Mouse (Mus musculus): ENCODE measurements around the gene Sh3rf1. TPM values are rescaled to one million over a fixed set of nuclear protein-coding genes. Genes with fewer than 3 reads are reported as not detected.

Sh3rf1 gene
- polyA plus RNA-seq, 2 experiments, result 8.8 to 12.8 TPM

GRCm38 (mm10) chr8:61385502-61386191 lies 162.0 kb downstream of the Sh3rf1 start:
- WGBS, result 78% methylated on average over 11 of the region's 11 CpGs
- no peak overlapping the region for H3K4me3 ChIP-seq (replicated peaks; ENCODE audit: low read length)
- TF ChIP-seq POLR2A (IDR thresholded peaks at IDR 0.05; ENCODE audit: borderline replicate concordance, extremely low read depth, insufficient read depth, insufficient read length), result no peak
- 0 out of 2 replicates have a peak overlapping the region, but pooled peaks have one; percentile 13 for H3K27ac ChIP-seq (replicated peaks; ENCODE audit: low read depth, low read length)
- peaks cover 24% of the 10 kb centered on the region for H3K36me3 ChIP-seq (ENCODE audit: control insufficient read depth, insufficient read depth, low read length)
- DNase-seq (ENCODE audit: low spot score) (no peak), ATAC-seq (ENCODE audit: low FRiP score, low read depth) (no peak)
- H3K27me3 ChIP-seq (ENCODE audit: control insufficient read depth, insufficient read depth, low read length), result no peaks in the 10 kb centered on the region
- H3K4me1 ChIP-seq (ENCODE audit: control insufficient read depth, insufficient read depth, low read length), result peaks cover 18% of the 10 kb centered on the region
- H3K9ac ChIP-seq (ENCODE audit: low read depth, low read length, severe bottlenecking), result no peak overlapping the region
- H3K9me3 ChIP-seq (ENCODE audit: control insufficient read depth, low read length), result no peaks in the 10 kb centered on the region
- no peak overlapping the region for H3K4me2 ChIP-seq (replicated peaks; ENCODE audit: low read depth, low read length, severe bottlenecking)

- no peak overlapping the region; the same call in 1 of the 2 replicates for H3K9ac ChIP-seq (ENCODE audit: low read depth, low read length, severe bottlenecking)
- no peaks in the 10 kb centered on the region for H3K27me3 ChIP-seq (ENCODE audit: control insufficient read depth, insufficient read depth, low read length)
- peaks cover 24% of the 10 kb centered on the region for H3K4me1 ChIP-seq (ENCODE audit: control insufficient read depth, insufficient read depth, low read length)
- peak overlapping the region; percentile 1; the same call in 1 of the 2 replicates for H3K27ac ChIP-seq (replicated peaks; ENCODE audit: low read depth, low read length)
- peaks cover 24% of the 10 kb centered on the region for H3K36me3 ChIP-seq (ENCODE audit: control insufficient read depth, insufficient read depth, low read length)
- no peak for TF ChIP-seq POLR2A (IDR thresholded peaks at IDR 0.05; ENCODE audit: borderline replicate concordance, extremely low read depth, insufficient read depth, insufficient read length)
- peak; percentile 48 for DNase-seq (ENCODE audit: low spot score)
- ATAC-seq (ENCODE audit: low FRiP score, low read depth), result 0 out of 2 replicates have a peak, but pooled peaks have one; percentile 5
- no peak overlapping the region for H3K4me2 ChIP-seq (replicated peaks; ENCODE audit: low read depth, low read length, severe bottlenecking)
- no peaks in the 10 kb centered on the region for H3K9me3 ChIP-seq (ENCODE audit: control insufficient read depth, low read length)
- no peak overlapping the region for H3K4me3 ChIP-seq (replicated peaks; ENCODE audit: low read length)
- WGBS, result 23% methylated on average over 7 of the region's 7 CpGs
Measured at GRCm38 (mm10) chr8:61386645-61387044, 163.0 kb downstream of the Sh3rf1 start.

GRCm38 (mm10) chr8:61387501-61387963 lies 163.9 kb downstream of the Sh3rf1 start:
- H3K4me3 ChIP-seq (replicated peaks; ENCODE audit: low read length), result no peak overlapping the region
- peaks cover 33% of the 10 kb centered on the region for H3K4me1 ChIP-seq (ENCODE audit: control insufficient read depth, insufficient read depth, low read length)
- no peak overlapping the region for H3K9ac ChIP-seq (ENCODE audit: low read depth, low read length, severe bottlenecking)
- no peak overlapping the region for H3K27ac ChIP-seq (replicated peaks; ENCODE audit: low read depth, low read length)
- DNase-seq (ENCODE audit: low spot score) (no peak), ATAC-seq (ENCODE audit: low FRiP score, low read depth) (peak; percentile 3; the same call in 1 of the 2 replicates)
- WGBS, result 53% methylated on average over 6 of the region's 6 CpGs
- peaks cover 20% of the 10 kb centered on the region for H3K36me3 ChIP-seq (ENCODE audit: control insufficient read depth, insufficient read depth, low read length)
- no peaks in the 10 kb centered on the region for H3K27me3 ChIP-seq (ENCODE audit: control insufficient read depth, insufficient read depth, low read length)
- TF ChIP-seq POLR2A (IDR thresholded peaks at IDR 0.05; ENCODE audit: borderline replicate concordance, extremely low read depth, insufficient read depth, insufficient read length), result no peak
- no peak overlapping the region for H3K4me2 ChIP-seq (replicated peaks; ENCODE audit: low read depth, low read length, severe bottlenecking)
- no peaks in the 10 kb centered on the region for H3K9me3 ChIP-seq (ENCODE audit: control insufficient read depth, low read length)

- no peak for ATAC-seq (ENCODE audit: low FRiP score, low read depth)
- no peak overlapping the region for H3K9ac ChIP-seq (ENCODE audit: low read depth, low read length, severe bottlenecking)
Measured at GRCm38 (mm10) chr8:61388341-61388740, 164.7 kb downstream of the Sh3rf1 start.

GRCm38 (mm10) chr8:61390307-61391057 lies 166.8 kb downstream of the Sh3rf1 start:
- no peak for TF ChIP-seq POLR2A (IDR thresholded peaks at IDR 0.05; ENCODE audit: borderline replicate concordance, extremely low read depth, insufficient read depth, insufficient read length)
- no peak overlapping the region for H3K4me2 ChIP-seq (replicated peaks; ENCODE audit: low read depth, low read length, severe bottlenecking)
- H3K4me3 ChIP-seq (replicated peaks; ENCODE audit: low read length), result no peak overlapping the region
- H3K9me3 ChIP-seq (ENCODE audit: control insufficient read depth, low read length), result no peaks in the 10 kb centered on the region
- H3K27me3 ChIP-seq (ENCODE audit: control insufficient read depth, insufficient read depth, low read length), result no peaks in the 10 kb centered on the region
- peaks cover 13% of the 10 kb centered on the region for H3K36me3 ChIP-seq (ENCODE audit: control insufficient read depth, insufficient read depth, low read length)
- ATAC-seq (ENCODE audit: low FRiP score, low read depth) (peak; percentile 1; the same call in 1 of the 2 replicates), DNase-seq (ENCODE audit: low spot score) (peak; percentile 33)
- WGBS, result 58% methylated on average over 18 of the region's 18 CpGs
- H3K4me1 ChIP-seq (ENCODE audit: control insufficient read depth, insufficient read depth, low read length), result peaks cover 33% of the 10 kb centered on the region
- H3K27ac ChIP-seq (replicated peaks; ENCODE audit: low read depth, low read length), result 0 out of 2 replicates have a peak overlapping the region, but pooled peaks have one; percentile 40
- H3K9ac ChIP-seq (ENCODE audit: low read depth, low read length, severe bottlenecking), result no peak overlapping the region

More at GRCm38 (mm10) chr8:61388341-61388740, 164.7 kb downstream of the Sh3rf1 start:
- H3K4me2 ChIP-seq (replicated peaks; ENCODE audit: low read depth, low read length, severe bottlenecking), result no peak overlapping the region
- no peak overlapping the region for H3K4me3 ChIP-seq (replicated peaks; ENCODE audit: low read length)
- peaks cover 19% of the 10 kb centered on the region for H3K36me3 ChIP-seq (ENCODE audit: control insufficient read depth, insufficient read depth, low read length)
- H3K9me3 ChIP-seq (ENCODE audit: control insufficient read depth, low read length), result no peaks in the 10 kb centered on the region
- H3K27ac ChIP-seq (replicated peaks; ENCODE audit: low read depth, low read length), result no peak overlapping the region
- WGBS, result 66% methylated on average over 9 of the region's 9 CpGs
- H3K4me1 ChIP-seq (ENCODE audit: control insufficient read depth, insufficient read depth, low read length), result peaks cover 33% of the 10 kb centered on the region
- no peaks in the 10 kb centered on the region for H3K27me3 ChIP-seq (ENCODE audit: control insufficient read depth, insufficient read depth, low read length)
- no peak for TF ChIP-seq POLR2A (IDR thresholded peaks at IDR 0.05; ENCODE audit: borderline replicate concordance, extremely low read depth, insufficient read depth, insufficient read length)
- DNase-seq (ENCODE audit: low spot score), result no peak

All from limb, embryonic 14.5 days (tissue).